Mouse (Mus musculus) Patski (cell line): Measurements from ENCODE around the gene Obox1. TPM values are rescaled to one million over a fixed set of nuclear protein-coding genes. Genes with fewer than 3 reads are reported as not detected.
"Not testable (repeated sequence)": the region's sequence is repeated elsewhere in the genome, so short reads cannot be mapped to it uniquely, and the experiment has no call there.

ENCODE experiments used
- ATAC-seq: fragments of 100-300 bp; one replicate; pipeline ENCODE4 v1.8.0; 2021
- CTCF ChIA-PET: fragments of 350-600 bp; sonication (Branson Sonifier 250); formaldehyde crosslinking; loops from one replicate; lab custom pipeline; 2022; ENCODE audit warnings: inconsistent platforms; lab: Charles Lee
- POLR2A ChIA-PET: fragments of 350-600 bp; sonication (Branson Sonifier 250); formaldehyde crosslinking; loops from one replicate; lab custom pipeline; 2022; ENCODE audit warnings: antibody characterized with exemption, inconsistent platforms; lab: Charles Lee
- DNase-seq: peaks from one replicate; pipeline ENCODE4 v3.0.0-alpha.2; 2011; ENCODE audit warnings: low read depth, low spot score
- H3K27me3 ChIP-seq: fragments of 371-371 bp; one replicate; pipeline ENCODE4 v1.5.1; 2021
- in situ Hi-C: fragments of 300-500 bp; cut with MboI; formaldehyde crosslinking; loops from 3 replicates; pipeline ENCODE4 v1.11.1; 2018; ENCODE audit warnings: low pct_unique_long_range_greater_than_20kb, mixed read lengths
- polyA plus RNA-seq: library from polyadenylated mRNA; unstranded; gene quantifications from one replicate; pipeline ENCODE4 v1.2.3, GENCODE M21; 2021

Gene Obox1
- not detected for polyA plus RNA-seq

DNA sequence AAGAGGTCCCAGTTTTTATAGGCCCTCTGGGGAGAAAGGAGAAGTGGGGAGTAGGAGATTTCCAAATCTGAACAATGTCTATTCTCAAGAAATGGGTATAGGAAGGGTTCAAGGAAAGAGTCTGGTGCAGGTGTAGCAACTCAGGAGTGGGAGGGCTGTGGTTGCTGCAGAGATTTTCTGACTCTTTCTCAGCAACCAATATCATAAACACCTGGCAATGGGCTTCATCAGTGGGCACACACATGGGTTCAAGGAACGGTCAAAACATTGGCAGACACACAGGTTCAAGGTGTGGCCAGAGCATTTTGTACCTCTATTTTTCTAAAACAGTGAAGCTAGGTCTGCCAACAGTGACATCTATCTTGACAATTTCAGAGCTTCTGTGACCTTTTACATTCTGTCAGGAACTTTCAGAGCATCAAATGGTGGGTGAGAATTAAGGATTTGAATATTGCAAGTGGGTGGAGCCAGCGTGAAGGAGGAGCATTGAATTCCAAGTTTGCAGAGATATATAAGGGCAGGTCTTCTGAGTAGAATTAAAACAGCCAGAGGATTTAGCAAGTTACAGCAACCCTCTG, at the start of gene Obox1, which contains the start of gene Obox2:
Obox1 (plus strand) TSS at position 528 of the 578 bp plus-strand sequence.
Obox2 (plus strand) TSS at position 301 of the 578 bp plus-strand sequence.
- in situ Hi-C loops, CTCF ChIA-PET, ATAC-seq: not testable (repeated sequence)

GRCm38 (mm10) chr7:15399147-15399874, 10.6 kb downstream of the Obox1 start:
- H3K27me3 ChIP-seq, CTCF ChIA-PET, POLR2A ChIA-PET, DNase-seq, ATAC-seq, in situ Hi-C loops: not testable (repeated sequence)

More for the DNA sequence above, at the start of gene Obox1, which contains the start of gene Obox2:
- H3K27me3 ChIP-seq, DNase-seq, POLR2A ChIA-PET: not testable (repeated sequence)

GRCm38 (mm10) chr7:15406816-15407215, 18.1 kb downstream of the Obox1 start:
- in situ Hi-C loops, H3K27me3 ChIP-seq, CTCF ChIA-PET, DNase-seq, ATAC-seq, POLR2A ChIA-PET: not testable (repeated sequence)

GRCm38 (mm10) chr7:15418046-15418445, 29.3 kb downstream of the Obox1 start:
- ATAC-seq, H3K27me3 ChIP-seq, DNase-seq, in situ Hi-C loops, CTCF ChIA-PET, POLR2A ChIA-PET: not testable (repeated sequence)

GRCm38 (mm10) chr7:15425537-15425936, 36.8 kb downstream of the Obox1 start:
- in situ Hi-C loops, POLR2A ChIA-PET, ATAC-seq, H3K27me3 ChIP-seq, CTCF ChIA-PET, DNase-seq: not testable (repeated sequence)

DNA sequence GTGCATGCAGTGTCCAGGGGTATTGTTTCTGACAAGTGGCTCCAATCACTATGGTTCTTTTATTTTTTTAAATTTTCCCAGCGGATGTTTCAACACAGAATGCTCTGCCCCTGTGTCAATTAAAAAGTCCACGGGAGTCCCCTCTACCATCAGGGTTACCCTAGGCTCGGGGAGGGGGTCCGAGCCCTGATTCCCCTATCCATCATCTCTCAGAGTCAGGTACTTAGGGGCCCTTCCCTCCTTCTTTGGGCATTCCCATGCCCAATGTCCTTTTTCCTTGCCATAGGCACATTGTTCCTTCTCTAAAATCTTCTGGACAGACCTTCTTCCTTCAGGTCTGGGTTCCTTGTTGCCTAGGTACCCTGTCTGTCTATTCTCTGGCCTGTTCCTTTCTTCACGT, 120.7 kb downstream of the Obox1 start:
- in situ Hi-C loops, DNase-seq, H3K27me3 ChIP-seq, POLR2A ChIA-PET, CTCF ChIA-PET, ATAC-seq: not testable (repeated sequence)

Other genes starting within 250 kb of the Obox1 start
- gene Obox2, start 227 bp upstream of the Obox1 start, polyA plus RNA-seq: not detected